Mouse (Mus musculus): ENCODE data around the gene Clcn3.
"Not testable (repeated sequence)": the region's sequence is repeated elsewhere in the genome, so short reads cannot be mapped to it uniquely, and the experiment has no call there.

The Clcn3 gene

GRCm38 (mm10) chr8:60982701-60983687 is at the start of gene Clcn3:
TSS of gene Clcn3 (minus strand) at chr8:60983300.
- peak; percentile 95 for DNase-seq

GRCm38 (mm10) chr8:60996468-60996867 is 13.4 kb upstream of the Clcn3 start:
- no peak for DNase-seq

- no peak for DNase-seq
These were observed 10.5 kb upstream of the Clcn3 start for GRCm38 (mm10) chr8:60993639-60993986.

GRCm38 (mm10) chr8:60992910-60993638 is 10.0 kb upstream of the Clcn3 start, which contains the start of gene Nek1:
TSS of gene Nek1 (plus strand) at chr8:60993195.
- DNase-seq: peak; percentile 98

- DNase-seq: no peak
These were observed 9.4 kb upstream of the Clcn3 start for GRCm38 (mm10) chr8:60992561-60992909.

GRCm38 (mm10) chr8:60984260-60985010 is 1.3 kb upstream of the Clcn3 start:
- not testable (repeated sequence) for DNase-seq

GRCm38 (mm10) chr8:60983688-60984079 is 584 bp upstream of the Clcn3 start:
- DNase-seq: peak; percentile 49

GRCm38 (mm10) chr8:60981388-60981787 is 1.7 kb downstream of the Clcn3 start:
- DNase-seq: no peak

GRCm38 (mm10) chr8:60978496-60978895 is 4.6 kb downstream of the Clcn3 start:
- DNase-seq: no peak

GRCm38 (mm10) chr8:60976818-60977217 is 6.3 kb downstream of the Clcn3 start:
- no peak for DNase-seq

GRCm38 (mm10) chr8:60974837-60975236 is 8.3 kb downstream of the Clcn3 start:
- DNase-seq: no peak

- DNase-seq: no peak
These were observed 9.7 kb downstream of the Clcn3 start for GRCm38 (mm10) chr8:60973448-60973847.

- DNase-seq: peak; percentile 33
These were observed 11.3 kb downstream of the Clcn3 start for GRCm38 (mm10) chr8:60971808-60972207.

GRCm38 (mm10) chr8:60969091-60969490 is 14.0 kb downstream of the Clcn3 start:
- DNase-seq: no peak

GRCm38 (mm10) chr8:60965741-60966140 is 17.4 kb downstream of the Clcn3 start:
- DNase-seq: no peak

- no peak for DNase-seq
These were observed 17.8 kb downstream of the Clcn3 start for GRCm38 (mm10) chr8:60965306-60965705.

- DNase-seq: no peak
These were observed 18.6 kb downstream of the Clcn3 start for GRCm38 (mm10) chr8:60964518-60964917.

- DNase-seq: no peak
These were observed 19.2 kb downstream of the Clcn3 start for GRCm38 (mm10) chr8:60963931-60964330.

GRCm38 (mm10) chr8:60962763-60963162 is 20.3 kb downstream of the Clcn3 start:
- no peak for DNase-seq

GRCm38 (mm10) chr8:60956847-60957246 is 26.3 kb downstream of the Clcn3 start:
- no peak for DNase-seq

- peak; percentile 56 for DNase-seq
These were observed 28.7 kb downstream of the Clcn3 start for GRCm38 (mm10) chr8:60954281-60955014.

- no peak for DNase-seq
These were observed 30.3 kb downstream of the Clcn3 start for GRCm38 (mm10) chr8:60952803-60953202.
